Mouse (Mus musculus) CH12.LX (cell line): Measurements from ENCODE around the gene Rasl2-9. TPM values are rescaled to one million over a fixed set of nuclear protein-coding genes. Genes with fewer than 3 reads are reported as not detected.

ENCODE experiments used
- DNase-seq: peaks from one replicate; pipeline ENCODE4 v3.0.0-alpha.2; 2013; ENCODE audit errors: extremely low read depth
- H3K27ac ChIP-seq: 2 replicates; pipeline ENCODE4 v1.5.1; 2012; ENCODE audit warnings: low read depth, mild to moderate bottlenecking, control low read depth, moderate library complexity; ENCODE audit not compliant: insufficient read depth
- H3K27me3 ChIP-seq: replicated peaks from 2 replicates; pipeline ENCODE3; 2012; ENCODE audit warnings: inconsistent platforms
- H3K36me3 ChIP-seq, 2 experiments: replicated peaks in 1 of 2; 2 replicates each; pipeline versions ENCODE3 to v1.6.1; 2012; ENCODE audit warnings: inconsistent platforms in 1 of 2, low read length in 1 of 2, mild to moderate bottlenecking in 1 of 2, mixed read lengths in 1 of 2, moderate library complexity in 1 of 2; ENCODE audit not compliant: control insufficient read depth in 1 of 2, insufficient read depth in 1 of 2
- H3K4me1 ChIP-seq, 2 experiments: 2 replicates each; pipeline ENCODE4 v1.6.1; 2012; ENCODE audit warnings: inconsistent platforms in 1 of 2, moderate library complexity in 1 of 2; ENCODE audit not compliant: insufficient read depth in 2 of 2, control insufficient read depth in 1 of 2
- H3K4me2 ChIP-seq: 2 replicates; pipeline ENCODE4 v1.6.1; 2012; ENCODE audit warnings: low read depth, mild to moderate bottlenecking, control low read depth; ENCODE audit not compliant: poor library complexity, insufficient read depth, severe bottlenecking
- H3K4me3 ChIP-seq, 3 experiments: fragments of 150-350 bp in 1 of 3; sonication (generic) in 1 of 3; replicated peaks in 1 of 3; 2 replicates each; pipeline versions ENCODE3 to v1.5.1; 2011 to 2012; ENCODE audit warnings: low read depth in 2 of 3, low read length in 2 of 3, mild to moderate bottlenecking in 2 of 3, moderate library complexity in 2 of 3, control low read depth in 1 of 3, improper control_type of control experiment in 1 of 3, inconsistent platforms in 1 of 3, mixed read lengths in 1 of 3; ENCODE audit not compliant: poor library complexity in 1 of 3
- H3K79me2 ChIP-seq: replicated peaks from 2 replicates; pipeline ENCODE4 v1.6.1; 2012; ENCODE audit warnings: mild to moderate bottlenecking, moderate library complexity; ENCODE audit not compliant: control insufficient read depth, poor library complexity, insufficient read depth, severe bottlenecking; ENCODE audit errors: extremely low read depth
- H3K9ac ChIP-seq: 2 replicates; pipeline ENCODE4 v1.6.1; 2012; ENCODE audit warnings: low read depth, mild to moderate bottlenecking, control low read depth, moderate library complexity; ENCODE audit not compliant: insufficient read depth
- H3K9me3 ChIP-seq: replicated peaks from 2 replicates; pipeline ENCODE3; 2012; ENCODE audit warnings: low read length, inconsistent platforms, mixed read lengths
- BHLHE40 ChIP-seq: IDR thresholded peaks from 2 replicates; pipeline ENCODE4 v1.6.1; 2011; ENCODE audit warnings: mild to moderate bottlenecking, low read depth, low read length, improper control_type of control experiment
- CHD1 ChIP-seq: IDR thresholded peaks from 2 replicates; pipeline ENCODE4 v1.6.1; 2012; ENCODE audit warnings: low read depth, low read length, improper control_type of control experiment, inconsistent platforms
- CTCF ChIP-seq, 2 experiments: IDR thresholded peaks in 1 of 2; conservative IDR thresholded peaks in 1 of 2; 2 replicates each; pipeline ENCODE4 v1.5.1; 2011 to 2012; ENCODE audit warnings: low read depth in 2 of 2, low read length in 2 of 2, improper control_type of control experiment in 1 of 2, inconsistent platforms in 1 of 2, mild to moderate bottlenecking in 1 of 2, moderate library complexity in 1 of 2
- E2F4 ChIP-seq: IDR thresholded peaks from 2 replicates; pipeline ENCODE4 v1.6.1; 2011; ENCODE audit warnings: low read depth, low read length, improper control_type of control experiment; ENCODE audit not compliant: insufficient replicate concordance
- ELF1 ChIP-seq: IDR thresholded peaks from 2 replicates; pipeline ENCODE4 v1.6.1; 2014; ENCODE audit warnings: low read depth, mild to moderate bottlenecking, inconsistent platforms, low read length, improper control_type of control experiment
- EP300 ChIP-seq: IDR thresholded peaks from 2 replicates; pipeline ENCODE4 v1.6.1; 2011; ENCODE audit warnings: low read length, improper control_type of control experiment
- GABPA ChIP-seq: IDR thresholded peaks from 2 replicates; pipeline ENCODE4 v1.6.1; 2012; ENCODE audit warnings: low read depth, low read length, improper control_type of control experiment, inconsistent platforms; ENCODE audit not compliant: insufficient replicate concordance
- HCFC1 ChIP-seq: IDR thresholded peaks from 2 replicates; pipeline ENCODE4 v1.6.1; 2012; ENCODE audit warnings: low read depth, mild to moderate bottlenecking, inconsistent platforms, low read length, improper control_type of control experiment
- IRF4 ChIP-seq: IDR thresholded peaks from 2 replicates; pipeline ENCODE4 v1.6.1; 2014; ENCODE audit warnings: low read depth, mild to moderate bottlenecking, inconsistent platforms, low read length, improper control_type of control experiment
- JUN ChIP-seq: IDR thresholded peaks from 2 replicates; pipeline ENCODE4 v1.6.1; 2011; ENCODE audit warnings: low read depth, mild to moderate bottlenecking, low read length, improper control_type of control experiment, moderate library complexity; ENCODE audit not compliant: insufficient read depth
- JUND ChIP-seq: conservative IDR thresholded peaks from 2 replicates; pipeline ENCODE4 v1.6.1; 2011; ENCODE audit warnings: low read depth, low read length, improper control_type of control experiment
- MAFK ChIP-seq: IDR thresholded peaks from 2 replicates; pipeline ENCODE4 v1.6.1; 2011; ENCODE audit warnings: low read length, improper control_type of control experiment; ENCODE audit not compliant: insufficient replicate concordance
- MAX ChIP-seq: IDR thresholded peaks from 2 replicates; pipeline ENCODE4 v1.6.1; 2011; ENCODE audit warnings: low read length, improper control_type of control experiment
- MAZ ChIP-seq: IDR thresholded peaks from 2 replicates; pipeline ENCODE4 v1.6.1; 2012; ENCODE audit warnings: low read depth, mild to moderate bottlenecking, inconsistent platforms, low read length, improper control_type of control experiment, moderate library complexity
- MEF2A ChIP-seq: IDR thresholded peaks from 2 replicates; pipeline ENCODE4 v1.6.1; 2014; ENCODE audit warnings: low read depth, mild to moderate bottlenecking, inconsistent platforms, low read length, improper control_type of control experiment, borderline replicate concordance
- MXI1 ChIP-seq: IDR thresholded peaks from 2 replicates; pipeline ENCODE4 v1.6.1; 2011; ENCODE audit warnings: mild to moderate bottlenecking, low read depth, low read length, improper control_type of control experiment
- POLR2A ChIP-seq: IDR thresholded peaks from 2 replicates; pipeline ENCODE4 v1.6.1; 2011; ENCODE audit warnings: low read depth, mild to moderate bottlenecking, improper control_type of control experiment, low read length
- POLR2AphosphoS2 ChIP-seq: IDR thresholded peaks from 2 replicates; pipeline ENCODE4 v1.6.1; 2011; ENCODE audit warnings: low read depth, low read length, improper control_type of control experiment
- RAD21 ChIP-seq: IDR thresholded peaks from 2 replicates; pipeline ENCODE4 v1.6.1; 2011; ENCODE audit warnings: low read depth, mild to moderate bottlenecking, low read length, improper control_type of control experiment, moderate library complexity
- RCOR1 ChIP-seq: conservative IDR thresholded peaks from 2 replicates; pipeline ENCODE4 v1.6.1; 2012; ENCODE audit warnings: low read depth, mild to moderate bottlenecking, inconsistent platforms, low read length, improper control_type of control experiment
- SIN3A ChIP-seq: IDR thresholded peaks from 2 replicates; pipeline ENCODE4 v1.6.1; 2012; ENCODE audit warnings: low read length, improper control_type of control experiment, inconsistent platforms
- SMC3 ChIP-seq: IDR thresholded peaks from 2 replicates; pipeline ENCODE4 v1.6.1; 2011; ENCODE audit warnings: low read depth, low read length, improper control_type of control experiment
- TBP ChIP-seq: conservative IDR thresholded peaks from 2 replicates; pipeline ENCODE4 v1.6.1; 2011; ENCODE audit warnings: low read depth, low read length, improper control_type of control experiment
- TCF12 ChIP-seq: IDR thresholded peaks from 2 replicates; pipeline ENCODE4 v1.6.1; 2014; ENCODE audit warnings: low read depth, mild to moderate bottlenecking, inconsistent platforms, low read length, improper control_type of control experiment
- UBTF ChIP-seq: IDR thresholded peaks from 2 replicates; pipeline ENCODE4 v1.6.1; 2012; ENCODE audit warnings: low read depth, mild to moderate bottlenecking, inconsistent platforms, low read length, improper control_type of control experiment, moderate library complexity
- ZC3H11A ChIP-seq: IDR thresholded peaks from 2 replicates; pipeline ENCODE4 v1.6.1; 2012; ENCODE audit warnings: low read depth, mild to moderate bottlenecking, inconsistent platforms, low read length, improper control_type of control experiment
- ZKSCAN1 ChIP-seq: IDR thresholded peaks from 2 replicates; pipeline ENCODE4 v1.6.1; 2012; ENCODE audit warnings: low read depth, inconsistent platforms, low read length, improper control_type of control experiment, borderline replicate concordance
- ZMIZ1 ChIP-seq: IDR thresholded peaks from 2 replicates; pipeline ENCODE4 v1.6.1; 2012; ENCODE audit warnings: low read depth, mild to moderate bottlenecking, inconsistent platforms, low read length, improper control_type of control experiment
- ZNF384 ChIP-seq: IDR thresholded peaks from 2 replicates; pipeline ENCODE4 v1.6.1; 2012; ENCODE audit warnings: low read depth, low read length, improper control_type of control experiment, inconsistent platforms
- dilution Hi-C: fragments of 300-500 bp; cut with MboI; formaldehyde crosslinking; loops from 2 replicates; pipeline ENCODE4 v1.14.3; 2020; ENCODE audit warnings: low sequenced_read_pairs; ENCODE audit not compliant: extremely low pct_unique_long_range_greater_than_20kb, extremely low pct_ligation_motif_present
- in situ Hi-C: fragments of 300-500 bp; cut with MboI; formaldehyde crosslinking; loops from 3 replicates; pipeline ENCODE4 v1.14.3; 2019; ENCODE audit warnings: low sequenced_read_pairs, low pct_ligation_motif_present, low pct_unique_long_range_greater_than_20kb, mixed read lengths
- polyA plus RNA-seq: library from polyadenylated mRNA; unstranded; fragments of >175 nt; gene quantifications from 2 replicates; pipeline ENCODE4 v1.2.1, GENCODE M21; 2012; ENCODE audit warnings: low read depth; ENCODE audit not compliant: insufficient read length
- total RNA-seq, 2 experiments: library from RNA; depleted of rRNA; stranded (reverse); fragments of 300-350 nt in 1 of 2; fragments of >200 nt in 1 of 2; gene quantifications; 2 replicates each; pipeline ENCODE4 v1.2.3; 2012 to 2014

The Rasl2-9 gene
- total and polyA plus RNA-seq, 3 experiments = 2.9 to 4.2 (median 2.9) TPM

DNA sequence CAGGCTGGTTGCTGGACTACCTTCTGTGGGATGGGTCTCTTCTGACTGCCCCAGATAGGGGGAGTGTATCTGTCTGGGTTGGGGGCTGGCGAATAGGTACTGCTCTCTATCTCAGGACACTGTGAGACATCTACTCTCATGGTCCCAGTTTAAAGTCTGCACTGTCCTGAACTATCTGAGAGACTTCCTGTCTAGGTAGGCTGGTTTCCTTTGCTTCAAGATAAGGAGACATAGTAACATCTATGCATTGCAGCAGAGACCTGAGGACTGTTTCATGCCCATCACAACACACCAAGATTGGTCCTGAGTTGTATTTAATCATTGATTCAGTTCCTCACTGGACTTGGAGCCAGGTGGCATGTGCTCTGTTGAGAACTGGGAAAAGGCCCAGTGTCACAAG is 40.2 kb downstream of the Rasl2-9 start:
- H3K9me3 ChIP-seq = no peaks in the 10 kb centered on the region
- H3K27me3 ChIP-seq = no peaks in the 10 kb centered on the region
- DNase-seq = no peak
- peaks cover 44 to 64% of the 10 kb centered on the region in 2 experiments for H3K36me3 ChIP-seq
- H3K27ac ChIP-seq = no peak overlapping the region
- peak overlapping the region; percentile 61; the same call in 1 of the 2 replicates for H3K9ac ChIP-seq
- dilution Hi-C loops (no loop called here), in situ Hi-C loops (no loop called here)
- TF ChIP-seq ZC3H11A = no peak
- no peak for TF ChIP-seq MAFK
- no peak for TF ChIP-seq RAD21
- TF ChIP-seq ELF1 = no peak
- TF ChIP-seq CHD1 = no peak
- no peak for TF ChIP-seq SIN3A
- no peak overlapping the region for H3K4me3 ChIP-seq
- H3K4me1 ChIP-seq = peaks cover 7 to 50% of the 10 kb centered on the region in 2 experiments
- peak overlapping the region; percentile 30 for H3K4me2 ChIP-seq
- H3K79me2 ChIP-seq = peaks cover 86% of the 10 kb centered on the region

DNA sequence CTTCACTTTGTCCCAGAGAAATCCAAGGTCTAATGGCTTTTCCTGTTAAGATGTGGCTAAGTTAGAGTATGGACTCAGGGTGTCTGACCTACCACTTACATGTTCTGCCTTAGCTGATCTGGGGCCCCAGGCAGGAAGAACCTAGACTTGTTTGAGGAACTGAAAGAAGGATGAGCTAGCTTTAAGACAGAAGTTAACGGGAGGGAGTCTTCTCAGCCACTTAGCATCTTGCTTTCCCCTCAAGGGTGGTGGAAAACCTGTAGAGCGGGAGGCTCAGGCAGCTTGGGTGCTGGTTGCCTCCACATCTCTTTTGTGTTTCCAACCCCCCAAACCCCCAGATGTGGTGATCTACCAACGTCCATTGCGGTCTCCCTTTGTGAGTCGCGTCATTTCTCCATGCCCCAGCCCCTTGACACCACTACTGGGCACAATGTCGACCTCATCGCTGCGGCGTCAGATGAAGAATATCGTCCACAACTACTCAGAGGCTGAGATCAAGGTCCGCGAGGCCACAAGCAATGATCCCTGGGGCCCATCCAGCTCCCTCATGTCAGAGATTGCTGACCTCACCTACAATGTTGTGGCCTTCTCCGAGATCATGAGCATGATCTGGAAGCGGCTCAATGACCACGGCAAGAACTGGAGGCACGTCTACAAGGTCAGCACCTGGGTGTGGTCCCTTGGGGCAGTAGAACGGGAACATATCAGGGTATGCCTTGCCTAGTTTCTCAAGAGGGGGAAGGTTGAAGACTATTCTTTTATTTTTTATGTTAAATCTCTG is 42.2 kb downstream of the Rasl2-9 start:
- DNase-seq = peak; percentile 95
- Histone ChIP-seq H3K27me3 (no peaks in the 10 kb centered on the region), H3K9ac (peak overlapping the region; percentile 61), H3K9me3 (no peaks in the 10 kb centered on the region), H3K79me2 (peaks cover 70% of the 10 kb centered on the region), H3K4me3 (peak overlapping the region; percentile 54 to 68 (median 64)), H3K27ac (peak overlapping the region; percentile 99), H3K4me1 (peaks cover 12 to 55% of the 10 kb centered on the region in 2 experiments), H3K4me2 (peak overlapping the region; percentile 95), H3K36me3 (peaks cover 32 to 53% of the 10 kb centered on the region in 2 experiments)
- dilution Hi-C loops (no loop called here), in situ Hi-C loops (no loop called here)
- TF ChIP-seq TCF12 (peak; percentile 76), TBP (peak; percentile 72), UBTF (peak; percentile 16; the same call in 1 of the 2 replicates), BHLHE40 (peak; percentile 62), CTCF (conservative IDR thresholded peaks at IDR 0.05 in 1 of 2, IDR thresholded peaks at IDR 0.05 in 1 of 2; ENCODE audit: low read depth in 2 of 2, low read length in 2 of 2) (no peak), POLR2AphosphoS2 (peak; percentile 78; the same call in 1 of the 2 replicates), MEF2A (0 out of 2 replicates have a peak, but pooled peaks have one; percentile 38), CHD1 (no peak), E2F4 (peak; percentile 81; the same call in 1 of the 2 replicates), SIN3A (peak; percentile 36; the same call in 1 of the 2 replicates), IRF4 (peak; percentile 99), MXI1 (no peak), ZMIZ1 (peak; percentile 24), MAZ (0 out of 2 replicates have a peak, but pooled peaks have one; percentile 59), SMC3 (no peak), ELF1 (peak; percentile 69), JUND (peak; percentile 36; the same call in 1 of the 2 replicates), EP300 (peak; percentile 96), JUN (peak; percentile 69), MAFK (peak; percentile 53; the same call in 1 of the 2 replicates), ZC3H11A (no peak), GABPA (no peak), POLR2A (peak; percentile 71), RAD21 (no peak), HCFC1 (peak; percentile 52), RCOR1 (peak; percentile 62; the same call in 1 of the 2 replicates), MAX (no peak; the same call in 1 of the 2 replicates), ZKSCAN1 (no peak), ZNF384 (no peak)
